Mouse (Mus musculus) splenic B cell, adult 2 months (primary cell): ENCODE measurements around the gene Il12rb1.

Source experiments
- DNase-seq: peaks from one replicate; pipeline ENCODE4 v3.0.0-alpha.2; 2011; ENCODE audit warnings: low read depth, low spot score
- H3K27me3 ChIP-seq: 2 replicates; pipeline ENCODE4 v1.6.1; 2012; ENCODE audit warnings: mild to moderate bottlenecking, low read length, moderate library complexity, mixed read lengths; ENCODE audit not compliant: control insufficient read depth, poor library complexity, insufficient read depth, severe bottlenecking
- H3K36me3 ChIP-seq: 2 replicates; pipeline ENCODE4 v1.6.1; 2012; ENCODE audit warnings: mild to moderate bottlenecking, low read length, moderate library complexity, mixed read lengths; ENCODE audit not compliant: control insufficient read depth, poor library complexity, insufficient read depth, severe bottlenecking

The Il12rb1 gene

DNA sequence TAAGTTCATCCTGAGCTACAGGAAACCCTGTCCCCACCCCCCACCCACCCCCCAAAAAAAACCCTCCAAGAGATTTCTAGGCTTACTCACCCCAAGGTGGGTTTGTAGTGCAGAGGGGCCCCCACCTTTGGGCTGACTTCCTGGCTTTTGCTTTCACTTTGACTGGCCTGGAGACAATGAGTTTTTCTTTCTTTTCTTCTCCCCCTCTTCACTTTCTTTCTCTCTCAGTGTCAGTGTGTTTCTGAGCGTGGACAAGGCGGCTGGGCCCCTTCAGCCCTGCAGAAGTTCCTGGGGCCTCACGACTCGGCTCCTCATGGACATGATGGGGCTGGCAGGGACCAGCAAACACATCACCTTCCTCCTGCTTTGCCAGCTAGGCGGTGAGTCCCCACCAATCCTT lies at the start of gene Il12rb1:
Gene Il12rb1, plus strand, starts transcription at position 211 of the 400 bp plus-strand sequence.
- peak; percentile 36 for DNase-seq
- Histone ChIP-seq H3K27me3 (no peaks in the 10 kb centered on the region), H3K36me3 (no peaks in the 10 kb centered on the region)

DNA sequence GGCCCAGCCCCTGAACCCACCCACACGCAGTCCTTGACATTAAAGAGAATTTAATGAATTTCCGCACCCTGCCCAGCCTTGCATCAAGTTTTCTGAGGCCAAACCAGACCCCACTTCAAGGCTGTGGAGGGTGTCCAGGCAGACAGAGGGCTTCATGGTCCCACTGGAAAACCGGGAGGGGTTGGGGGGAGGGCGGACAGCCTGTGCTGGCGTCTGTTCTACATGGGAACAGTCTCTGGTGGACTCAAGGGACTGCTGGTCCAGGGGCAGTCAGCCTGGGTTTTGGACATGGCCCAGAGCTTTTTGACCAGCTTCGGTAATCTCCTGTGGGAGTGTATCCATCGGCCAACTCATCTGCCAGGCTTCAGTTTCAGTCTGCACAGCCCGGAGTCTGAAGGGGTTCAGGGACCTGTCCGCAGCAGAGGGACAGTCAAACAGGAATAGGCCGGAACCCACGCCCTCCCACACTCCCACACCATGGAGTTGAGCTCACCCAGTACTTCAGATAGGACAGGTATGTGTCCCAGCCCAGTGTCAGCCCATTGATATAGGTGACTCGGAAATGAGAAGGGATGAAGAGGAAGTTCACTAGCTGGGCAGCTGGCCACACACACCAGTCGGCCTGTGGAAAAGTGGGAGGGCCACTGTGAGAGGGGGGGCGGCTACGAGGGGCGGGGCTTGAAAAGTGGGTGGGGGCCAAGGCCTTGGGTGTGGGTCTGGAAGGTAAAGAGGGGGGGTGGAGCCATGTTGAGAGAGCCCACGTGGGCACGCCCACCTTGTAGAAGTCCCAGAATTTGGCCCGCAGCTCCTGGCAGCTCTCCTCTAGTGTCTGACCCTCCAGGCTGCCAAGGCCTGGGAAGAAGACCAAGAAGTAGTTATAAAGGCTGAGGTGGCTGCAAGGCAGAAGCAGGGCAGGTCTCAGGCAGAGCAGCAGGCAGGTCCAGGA lies 49.4 kb upstream of the Il12rb1 start:
- DNase-seq, result no peak
- Histone ChIP-seq H3K36me3 (peaks cover 9% of the 10 kb centered on the region), H3K27me3 (no peaks in the 10 kb centered on the region)

DNA sequence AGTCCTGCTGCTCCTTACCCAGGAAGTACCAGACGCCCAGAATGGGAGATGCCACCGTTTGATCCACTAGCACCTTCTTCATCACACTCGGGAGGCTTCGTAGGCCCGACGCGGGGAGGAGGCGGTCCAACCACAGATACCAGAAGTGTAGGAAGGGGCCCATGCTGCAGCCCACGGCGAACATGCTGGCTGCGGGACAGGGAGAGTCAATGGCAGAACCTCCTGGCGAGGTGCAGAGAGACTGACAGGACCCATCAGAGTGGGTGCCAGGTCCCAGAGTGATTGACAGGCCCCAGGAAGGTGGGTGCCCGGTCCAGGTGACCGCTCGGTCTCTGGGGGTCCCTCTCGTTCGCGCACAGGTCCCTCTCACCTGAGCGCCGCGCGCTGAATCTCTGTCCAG lies 47.9 kb upstream of the Il12rb1 start:
- Histone ChIP-seq H3K36me3 (peaks cover 14% of the 10 kb centered on the region), H3K27me3 (no peaks in the 10 kb centered on the region)
- DNase-seq, result no peak

DNA sequence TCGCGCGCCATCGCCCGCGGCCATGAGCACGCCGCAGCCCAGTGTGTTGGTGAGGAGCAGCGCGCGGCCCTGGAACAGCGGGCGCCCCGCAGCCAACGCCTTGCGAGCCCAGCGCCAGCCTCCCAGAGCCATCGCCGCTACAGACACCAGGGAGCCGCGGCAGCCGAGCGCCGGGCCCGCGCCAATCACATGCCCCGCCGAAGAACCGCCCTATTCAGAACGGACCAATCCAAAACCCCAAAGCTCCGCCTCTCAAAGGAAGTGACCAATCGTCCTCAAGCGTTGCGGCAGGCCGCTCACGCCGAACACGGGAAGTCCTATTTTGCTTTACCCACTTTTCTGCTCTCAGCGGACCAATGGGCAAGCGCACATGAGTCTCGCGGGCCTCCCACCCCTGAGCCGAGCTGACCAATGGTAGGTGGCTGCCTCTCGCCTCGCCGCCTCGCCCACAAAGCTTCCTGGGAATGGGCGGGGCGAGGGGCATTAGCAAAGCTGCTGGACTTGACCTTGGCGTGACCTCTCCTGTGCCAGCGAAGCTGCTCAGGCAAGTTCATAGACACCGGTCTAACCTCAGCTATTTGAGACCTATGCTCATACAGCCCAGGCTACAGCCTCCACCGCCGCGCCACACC lies 47.4 kb upstream of the Il12rb1 start, which contains the start of gene Mpv17l2:
Gene Mpv17l2, minus strand, starts transcription at position 172 of the 632 bp plus-strand sequence.
- peaks cover 14% of the 10 kb centered on the region for H3K36me3 ChIP-seq
- H3K27me3 ChIP-seq, result no peaks in the 10 kb centered on the region
- peak; percentile 98 for DNase-seq

DNA sequence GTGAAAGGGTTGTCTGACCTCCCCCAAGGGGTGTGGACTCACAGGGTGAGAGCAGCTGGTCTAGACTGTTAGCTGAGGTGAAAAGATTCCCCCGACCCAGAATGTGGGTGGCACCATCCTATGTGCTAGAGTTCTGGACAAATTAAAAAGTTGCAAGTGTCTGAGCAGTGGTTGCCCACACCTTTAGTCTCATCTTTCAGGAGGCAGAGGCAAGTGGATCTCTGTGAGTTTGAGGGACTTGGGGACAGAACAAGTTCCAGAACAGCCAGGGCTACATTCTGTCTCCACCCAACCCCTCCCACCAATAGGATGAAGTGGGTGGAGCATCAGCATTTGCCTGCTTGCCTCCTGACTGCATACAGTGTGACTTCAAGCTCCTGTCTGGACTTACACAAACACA lies 46.1 kb upstream of the Il12rb1 start:
- H3K36me3 ChIP-seq, result peaks cover 14% of the 10 kb centered on the region
- no peak for DNase-seq
- no peaks in the 10 kb centered on the region for H3K27me3 ChIP-seq

DNA sequence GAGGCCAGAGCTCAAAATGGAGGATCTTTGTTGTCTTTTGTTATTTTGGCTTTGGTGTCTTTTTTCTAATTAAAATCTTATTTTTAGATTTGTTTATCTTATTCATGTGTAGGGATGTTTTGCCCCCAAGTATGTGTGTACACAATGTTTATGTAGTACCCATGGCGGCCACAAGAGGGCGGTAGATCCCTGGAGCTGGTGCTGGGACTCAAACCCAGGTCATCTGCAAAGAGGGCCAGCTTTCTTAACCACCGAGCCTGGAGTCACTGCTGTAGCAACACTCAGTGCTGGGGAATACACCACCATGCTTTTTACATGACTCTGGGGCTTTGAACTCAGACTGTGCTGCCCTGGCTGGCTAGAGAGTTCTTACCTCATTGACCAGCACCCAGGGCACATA lies 44.9 kb upstream of the Il12rb1 start:
- H3K27me3 ChIP-seq, result no peaks in the 10 kb centered on the region
- H3K36me3 ChIP-seq, result peaks cover 14% of the 10 kb centered on the region
- peak; percentile 82 for DNase-seq

DNA sequence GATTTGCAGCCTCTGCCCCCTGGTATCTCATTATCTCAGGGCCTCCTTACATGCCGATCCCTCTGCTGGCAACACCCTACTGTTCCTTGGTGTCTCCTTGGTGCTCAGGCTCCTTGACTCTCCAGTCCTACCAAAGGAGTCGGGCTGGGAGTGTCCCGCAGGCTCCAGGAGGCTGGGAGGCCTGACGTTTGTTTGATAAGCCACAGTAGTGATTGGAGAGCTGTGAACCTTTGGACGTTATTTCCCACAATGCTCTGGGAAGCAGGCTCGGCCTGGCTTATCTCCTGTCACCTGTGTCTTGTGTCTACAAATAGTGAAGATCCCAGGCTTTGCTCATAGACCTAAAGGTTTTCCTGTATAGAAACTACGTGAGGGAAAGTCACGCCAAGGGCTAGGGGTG lies 44.2 kb upstream of the Il12rb1 start:
- DNase-seq, result no peak
- Histone ChIP-seq H3K36me3 (peaks cover 14% of the 10 kb centered on the region), H3K27me3 (no peaks in the 10 kb centered on the region)

DNA sequence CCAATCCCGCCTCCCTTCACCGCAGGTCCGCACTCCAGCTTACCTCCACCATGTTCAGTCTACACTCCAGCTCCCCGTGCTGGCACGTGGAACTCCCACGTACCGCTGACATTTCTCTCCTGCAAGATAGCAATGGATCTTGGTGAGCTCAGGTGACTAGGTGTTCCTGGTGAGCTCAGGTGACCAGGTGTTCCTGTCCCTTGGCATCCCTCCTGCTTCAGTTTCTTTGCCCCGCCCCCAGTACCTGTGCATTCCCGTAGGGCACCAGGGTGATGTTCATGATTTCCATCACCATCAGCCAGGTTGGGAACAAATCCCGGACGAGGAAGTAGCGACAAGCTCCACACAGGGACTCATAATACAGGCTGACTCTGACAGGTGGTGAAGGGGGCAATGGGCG lies 43.6 kb upstream of the Il12rb1 start:
- no peaks in the 10 kb centered on the region for H3K27me3 ChIP-seq

DNA sequence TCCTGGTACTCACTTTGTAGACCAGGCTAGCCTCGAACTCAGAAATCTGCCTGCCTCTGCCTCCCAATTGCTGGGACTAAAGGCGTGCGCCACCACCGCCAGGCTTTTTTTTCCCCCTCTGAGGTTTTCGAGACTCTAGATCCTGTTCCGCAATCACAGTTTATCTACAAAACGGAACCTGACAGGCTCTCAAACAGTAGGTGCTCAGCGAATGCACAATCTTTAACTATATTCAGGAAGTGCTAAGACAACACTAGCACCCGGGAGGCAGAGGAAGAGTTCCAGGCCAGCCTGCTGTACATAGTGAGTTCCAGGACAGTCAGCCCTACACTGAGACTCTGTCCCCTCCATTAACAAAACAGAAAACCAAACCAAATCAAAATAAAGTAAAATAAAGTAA lies 42.9 kb upstream of the Il12rb1 start:
- Histone ChIP-seq H3K36me3 (peaks cover 14% of the 10 kb centered on the region), H3K27me3 (no peaks in the 10 kb centered on the region)
- DNase-seq, result peak; percentile 68

More for the DNA sequence above, 43.6 kb upstream of the Il12rb1 start:
- DNase-seq, result no peak
- peaks cover 14% of the 10 kb centered on the region for H3K36me3 ChIP-seq

DNA sequence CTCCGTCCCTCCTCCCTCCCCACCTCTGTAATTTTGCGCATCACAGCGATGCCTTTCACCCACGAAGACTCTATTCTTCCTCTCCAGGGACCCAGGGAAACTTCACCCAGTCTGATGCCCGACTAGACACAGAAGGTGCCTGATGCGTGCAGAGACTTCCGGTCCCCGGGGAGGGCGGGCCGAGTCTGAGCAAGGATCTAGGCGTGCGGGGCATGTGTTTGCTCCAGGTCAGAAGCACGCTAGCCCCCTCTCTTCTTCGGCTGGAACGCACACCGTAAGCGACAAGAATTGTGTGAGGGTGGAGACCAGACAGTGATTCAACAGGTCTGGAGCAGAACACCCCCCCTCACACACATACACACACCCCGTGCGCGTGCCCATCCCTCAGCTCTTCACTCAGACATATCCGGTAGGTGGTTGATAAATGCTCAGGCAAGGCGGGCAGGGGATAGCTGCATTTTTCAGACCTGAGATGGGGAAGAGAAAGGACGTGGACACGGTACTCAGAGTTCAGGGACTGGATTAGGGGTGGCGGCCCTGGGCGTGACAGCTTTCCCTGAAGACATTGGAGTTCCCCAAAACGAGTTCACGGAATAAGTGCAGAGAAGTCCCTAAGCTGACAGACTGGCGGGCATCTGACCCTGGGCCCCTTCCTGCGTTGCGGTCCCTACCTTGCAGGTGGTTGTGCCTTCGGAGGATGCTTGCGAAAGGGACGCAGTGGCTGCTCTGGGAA lies 42.2 kb upstream of the Il12rb1 start:
- no peaks in the 10 kb centered on the region for H3K27me3 ChIP-seq
- peaks cover 14% of the 10 kb centered on the region for H3K36me3 ChIP-seq
- peak; percentile 93 for DNase-seq

DNA sequence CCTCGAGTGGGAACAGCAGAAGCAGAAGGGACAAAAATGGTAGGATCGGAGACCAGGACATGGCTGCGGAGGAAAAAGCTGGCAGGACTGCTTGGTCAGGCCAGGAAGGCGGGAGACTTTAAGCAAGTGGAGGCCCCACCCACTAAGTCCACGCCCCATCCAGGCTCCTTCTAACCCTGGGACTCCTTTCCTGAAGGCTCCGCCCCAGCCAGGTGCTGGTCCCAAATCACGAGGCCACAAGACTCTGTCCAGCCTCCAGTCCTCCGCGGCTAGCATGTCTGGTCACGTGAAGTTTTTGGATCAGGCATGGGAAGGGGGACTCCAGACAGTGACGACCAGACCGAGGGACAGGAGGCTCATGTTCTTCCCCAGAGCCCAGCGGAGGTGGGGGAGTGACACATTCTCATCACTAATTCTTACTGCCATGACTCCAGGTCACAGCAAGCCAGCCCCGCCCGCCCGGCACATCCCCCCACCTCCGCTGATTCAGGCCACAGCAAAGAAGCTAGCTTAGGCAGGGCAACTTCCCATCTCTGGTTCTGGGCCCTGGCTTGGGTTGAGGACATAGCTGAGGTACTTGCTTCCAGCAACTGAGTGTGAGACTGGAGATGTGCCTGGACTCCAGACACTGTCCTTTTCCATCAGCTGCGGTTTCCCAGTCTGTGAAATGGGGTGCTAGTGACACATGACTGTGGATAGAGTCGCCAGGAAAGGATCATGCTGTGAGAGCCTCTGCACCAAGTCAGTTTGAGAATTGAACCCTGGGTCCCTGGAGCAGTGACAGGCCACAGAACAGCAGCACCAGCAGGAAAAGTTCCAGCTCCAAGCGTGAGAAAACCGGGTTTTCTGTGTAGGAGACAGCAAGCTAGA lies 41.4 kb upstream of the Il12rb1 start:
- peak; percentile 67 for DNase-seq

DNA sequence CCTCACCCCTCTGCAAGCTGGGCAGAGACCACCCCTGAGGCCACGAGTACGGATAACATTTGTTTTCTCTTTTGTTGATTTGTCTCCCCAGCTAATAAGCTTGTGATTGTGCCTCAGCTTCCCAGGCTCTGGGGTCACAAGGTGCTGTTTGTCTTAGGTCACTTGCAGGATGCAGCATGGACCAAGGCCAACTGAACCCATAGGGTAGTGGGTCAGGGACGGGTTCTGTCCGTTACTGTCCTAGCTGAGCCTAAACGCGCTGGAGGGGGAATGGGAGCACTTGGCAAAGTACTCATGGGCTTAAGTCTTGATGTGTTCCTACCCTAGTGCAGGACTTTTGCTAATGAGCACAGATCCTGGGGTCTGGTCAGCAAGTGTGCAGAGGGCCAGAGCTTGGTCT lies 40.7 kb upstream of the Il12rb1 start:
- no peaks in the 10 kb centered on the region for H3K27me3 ChIP-seq
- no peak for DNase-seq
- H3K36me3 ChIP-seq, result peaks cover 13% of the 10 kb centered on the region

More for the DNA sequence above, 41.4 kb upstream of the Il12rb1 start:
- H3K27me3 ChIP-seq, result no peaks in the 10 kb centered on the region
- H3K36me3 ChIP-seq, result peaks cover 14% of the 10 kb centered on the region

DNA sequence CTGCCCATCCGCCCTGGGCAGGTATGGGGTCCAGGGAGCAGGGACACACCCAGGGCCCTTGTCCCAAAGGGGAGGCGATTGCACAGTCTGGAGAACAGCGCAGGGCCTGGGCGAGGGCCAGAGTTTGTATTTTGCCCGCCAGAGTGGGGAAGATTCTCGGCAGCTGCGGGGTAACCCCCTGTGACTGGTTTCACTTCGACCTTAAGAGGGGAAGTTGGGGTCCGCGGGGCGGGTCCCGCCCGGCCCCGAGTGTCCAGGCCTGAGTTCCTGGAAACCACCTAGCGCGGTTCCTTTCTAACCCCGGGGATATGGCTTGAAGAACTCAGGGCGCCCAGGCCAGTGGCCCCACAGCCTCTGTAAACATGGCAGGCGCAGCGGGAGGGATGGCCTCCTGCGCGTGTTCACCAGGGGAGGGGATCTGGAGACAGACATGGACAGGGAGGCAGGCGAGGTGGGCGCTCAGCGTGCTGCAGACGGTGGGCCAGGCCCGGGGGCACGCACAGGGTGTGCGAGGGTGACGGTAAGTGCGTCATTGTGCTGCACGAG lies 39.9 kb upstream of the Il12rb1 start:
- no peaks in the 10 kb centered on the region for H3K27me3 ChIP-seq

DNA sequence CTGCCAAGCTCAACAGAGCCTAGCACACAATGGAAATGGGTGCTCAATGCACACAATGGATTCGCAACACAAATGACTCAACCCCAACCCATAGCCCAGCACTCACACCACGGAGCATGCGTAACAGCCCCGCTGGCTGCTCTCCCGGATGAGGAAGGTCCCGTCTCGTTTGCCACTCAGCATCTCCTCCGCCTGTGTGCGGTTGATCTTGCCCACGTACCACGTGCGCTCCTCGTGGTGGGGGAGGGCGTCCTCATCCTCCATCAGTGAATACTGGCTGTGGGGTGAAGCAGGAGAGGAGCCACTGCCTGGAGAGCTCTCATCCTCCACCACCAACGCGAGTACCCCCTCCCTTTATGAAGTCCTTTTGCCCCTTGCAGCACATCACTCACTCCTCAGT lies 39.3 kb upstream of the Il12rb1 start:
- DNase-seq, result peak; percentile 50
- peaks cover 5% of the 10 kb centered on the region for H3K36me3 ChIP-seq
- H3K27me3 ChIP-seq, result no peaks in the 10 kb centered on the region

More for the DNA sequence above, 39.9 kb upstream of the Il12rb1 start:
- peaks cover 9% of the 10 kb centered on the region for H3K36me3 ChIP-seq
- DNase-seq, result peak; percentile 86
